Mouse (Mus musculus) heart, embryonic 13.5 days (tissue): ENCODE data around the gene Iqgap1. TPM values are rescaled to one million over a fixed set of nuclear protein-coding genes. Genes with fewer than 3 reads are reported as not detected.

ENCODE experiments used
- ATAC-seq: fragments of 200-750 bp; cut with Nextera tagmentation; 2 replicates; pipeline ENCODE4 v1.8.0; 2017; ENCODE audit warnings: moderate TSS enrichment; ENCODE audit not compliant: insufficient number of reproducible peaks, low FRiP score, low TSS enrichment; ENCODE audit errors: extremely low read depth
- H3K27ac ChIP-seq: fragments of 300-500 bp; sonication (generic); replicated peaks from 2 replicates; pipeline ENCODE4 v1.5.1; 2015; ENCODE audit warnings: moderate library complexity, mild to moderate bottlenecking, inconsistent platforms
- H3K27me3 ChIP-seq: fragments of 300-500 bp; sonication (generic); replicated peaks from 2 replicates; pipeline ENCODE4 v1.6.1; 2015; ENCODE audit warnings: mild to moderate bottlenecking, inconsistent platforms
- H3K36me3 ChIP-seq: fragments of 300-500 bp; sonication (generic); 2 replicates; pipeline ENCODE4 v1.6.1; 2015; ENCODE audit warnings: mild to moderate bottlenecking, inconsistent platforms
- H3K4me1 ChIP-seq: fragments of 300-500 bp; sonication (generic); 2 replicates; pipeline ENCODE4 v1.6.1; 2015; ENCODE audit warnings: inconsistent platforms
- H3K4me2 ChIP-seq: fragments of 300-500 bp; sonication (generic); 2 replicates; pipeline ENCODE4 v1.6.1; 2015; ENCODE audit warnings: inconsistent platforms, mild to moderate bottlenecking, moderate library complexity
- H3K4me3 ChIP-seq: fragments of 300-500 bp; sonication (generic); 2 replicates; pipeline ENCODE4 v1.5.1; 2015; ENCODE audit warnings: moderate library complexity, mild to moderate bottlenecking, inconsistent platforms
- H3K9ac ChIP-seq: fragments of 300-500 bp; sonication (generic); 2 replicates; pipeline ENCODE4 v1.6.1; 2015; ENCODE audit warnings: inconsistent platforms, mild to moderate bottlenecking, moderate library complexity
- H3K9me3 ChIP-seq: fragments of 300-500 bp; sonication (generic); 2 replicates; pipeline ENCODE4 v1.6.1; 2016; ENCODE audit warnings: inconsistent platforms
- WGBS: fragments of 180-500 bp; shearing (Covaris S2); methylation state at CpG from one replicate; pipeline ENCODE4 v1.1.7; 2015; ENCODE audit warnings: mixed read lengths; 5-methylcytosine and 5-hydroxymethylcytosine counted together
- polyA plus RNA-seq: library from polyadenylated mRNA; unstranded; fragments of >200 nt; fragmentation: Nextera tagmentation; extraction: Ambion mirVana; gene quantifications from 2 replicates; pipeline ENCODE4 v1.2.1, GENCODE M21; 2015

Gene Iqgap1
- 28.0 and 28.9 TPM in 2 replicates for polyA plus RNA-seq

- H3K4me2 ChIP-seq = no peak within 1 kb of the TSS
- H3K9ac ChIP-seq = no peak within 1 kb of the TSS
- no peak within 1 kb of the TSS for H3K27ac ChIP-seq
- 70% methylated on average over 11 of the region's 11 CpGs for WGBS
- peaks cover 19% of the 10 kb centered on the region for H3K4me1 ChIP-seq
- no peaks in the 10 kb centered on the region for H3K9me3 ChIP-seq
- no peaks in the 10 kb centered on the region for H3K36me3 ChIP-seq
- H3K4me3 ChIP-seq = no peak within 1 kb of the TSS
- ATAC-seq = no peak
- no peaks in the 10 kb centered on the region for H3K27me3 ChIP-seq
These were observed at the start of gene Iqgap1 for GRCm38 (mm10) chr7:80825843-80826403. Gene Iqgap1, minus strand, starts transcription at chr7:80825974.

GRCm38 (mm10) chr7:80873631-80874030 lies 47.9 kb upstream of the Iqgap1 start:
- peaks cover 7% of the 10 kb centered on the region; the same call in 1 of the 2 replicates for H3K27me3 ChIP-seq
- no peaks in the 10 kb centered on the region for H3K9me3 ChIP-seq
- H3K9ac ChIP-seq = no peak overlapping the region
- peaks cover 97% of the 10 kb centered on the region for H3K36me3 ChIP-seq
- ATAC-seq = no peak
- no peaks in the 10 kb centered on the region; the same call in 1 of the 2 replicates for H3K4me1 ChIP-seq
- 86% methylated on average over 2 of the region's 2 CpGs for WGBS
- no peak overlapping the region for H3K4me2 ChIP-seq
- H3K4me3 ChIP-seq = no peak overlapping the region
- no peak overlapping the region for H3K27ac ChIP-seq

GRCm38 (mm10) chr7:80873038-80873437 lies 47.3 kb upstream of the Iqgap1 start:
- ATAC-seq = no peak; the same call in 1 of the 2 replicates
- H3K4me1 ChIP-seq = no peaks in the 10 kb centered on the region; the same call in 1 of the 2 replicates
- peaks cover 99% of the 10 kb centered on the region for H3K36me3 ChIP-seq
- no peak overlapping the region for H3K9ac ChIP-seq
- WGBS = 83% methylated on average over 5 of the region's 5 CpGs
- H3K4me2 ChIP-seq = no peak overlapping the region
- no peak overlapping the region for H3K27ac ChIP-seq
- H3K9me3 ChIP-seq = no peaks in the 10 kb centered on the region
- H3K27me3 ChIP-seq = peaks cover 7% of the 10 kb centered on the region; the same call in 1 of the 2 replicates
- H3K4me3 ChIP-seq = no peak overlapping the region

GRCm38 (mm10) chr7:80868686-80869085 lies 42.9 kb upstream of the Iqgap1 start:
- WGBS = 77% methylated on average over 2 of the region's 2 CpGs
- no peak overlapping the region for H3K27ac ChIP-seq
- ATAC-seq = no peak
- H3K9me3 ChIP-seq = no peaks in the 10 kb centered on the region; the same call in 1 of the 2 replicates
- H3K9ac ChIP-seq = no peak overlapping the region
- peaks cover 99% of the 10 kb centered on the region for H3K36me3 ChIP-seq
- no peak overlapping the region for H3K4me2 ChIP-seq
- H3K4me1 ChIP-seq = peaks cover 33% of the 10 kb centered on the region
- no peaks in the 10 kb centered on the region for H3K27me3 ChIP-seq
- no peak overlapping the region for H3K4me3 ChIP-seq

- peaks cover 52% of the 10 kb centered on the region for H3K4me1 ChIP-seq
- no peaks in the 10 kb centered on the region for H3K27me3 ChIP-seq
- 61% methylated on average over 7 of the region's 7 CpGs for WGBS
- no peak overlapping the region for H3K27ac ChIP-seq
- no peaks in the 10 kb centered on the region; the same call in 1 of the 2 replicates for H3K9me3 ChIP-seq
- no peak overlapping the region for H3K4me3 ChIP-seq
- ATAC-seq = no peak
- no peak overlapping the region for H3K4me2 ChIP-seq
- H3K9ac ChIP-seq = peak overlapping the region; percentile 24; the same call in 1 of the 2 replicates
- H3K36me3 ChIP-seq = peaks cover 86% of the 10 kb centered on the region
These were observed 40.9 kb upstream of the Iqgap1 start for GRCm38 (mm10) chr7:80866514-80867147.

GRCm38 (mm10) chr7:80865521-80865920 lies 39.7 kb upstream of the Iqgap1 start:
- 82% methylated on average over 7 of the region's 7 CpGs for WGBS
- H3K4me2 ChIP-seq = peak overlapping the region; percentile 26
- H3K9ac ChIP-seq = no peak overlapping the region
- H3K4me1 ChIP-seq = peaks cover 55% of the 10 kb centered on the region
- no peaks in the 10 kb centered on the region for H3K27me3 ChIP-seq
- H3K9me3 ChIP-seq = no peaks in the 10 kb centered on the region; the same call in 1 of the 2 replicates
- peak overlapping the region; percentile 73 for H3K27ac ChIP-seq
- ATAC-seq = no peak
- peaks cover 75% of the 10 kb centered on the region for H3K36me3 ChIP-seq
- no peak overlapping the region for H3K4me3 ChIP-seq

- no peaks in the 10 kb centered on the region for H3K27me3 ChIP-seq
- peak overlapping the region; percentile 26 for H3K4me2 ChIP-seq
- no peak overlapping the region for H3K9ac ChIP-seq
- H3K36me3 ChIP-seq = peaks cover 68% of the 10 kb centered on the region
- peaks cover 58% of the 10 kb centered on the region for H3K4me1 ChIP-seq
- no peak overlapping the region for H3K4me3 ChIP-seq
- H3K9me3 ChIP-seq = no peaks in the 10 kb centered on the region; the same call in 1 of the 2 replicates
- 54% methylated on average over 8 of the region's 8 CpGs for WGBS
- ATAC-seq = no peak
- H3K27ac ChIP-seq = peak overlapping the region; percentile 73
These were observed 39.1 kb upstream of the Iqgap1 start for GRCm38 (mm10) chr7:80864831-80865230.

GRCm38 (mm10) chr7:80864151-80864550 lies 38.4 kb upstream of the Iqgap1 start:
- Histone ChIP-seq H3K4me3 (no peak overlapping the region), H3K9ac (no peak overlapping the region; the same call in 1 of the 2 replicates), H3K9me3 (no peaks in the 10 kb centered on the region; the same call in 1 of the 2 replicates), H3K36me3 (peaks cover 61% of the 10 kb centered on the region), H3K4me1 (peaks cover 59% of the 10 kb centered on the region), H3K4me2 (peak overlapping the region; percentile 27), H3K27me3 (no peaks in the 10 kb centered on the region), H3K27ac (peak overlapping the region; percentile 73)
- 74% methylated on average over 1 of the region's 1 CpGs for WGBS
- ATAC-seq = no peak

GRCm38 (mm10) chr7:80863520-80863919 lies 37.7 kb upstream of the Iqgap1 start:
- Histone ChIP-seq H3K4me1 (peaks cover 59% of the 10 kb centered on the region), H3K4me3 (no peak overlapping the region; the same call in 1 of the 2 replicates), H3K9me3 (no peaks in the 10 kb centered on the region; the same call in 1 of the 2 replicates), H3K27me3 (no peaks in the 10 kb centered on the region), H3K36me3 (peaks cover 55% of the 10 kb centered on the region), H3K27ac (peak overlapping the region; percentile 73), H3K4me2 (peak overlapping the region; percentile 27), H3K9ac (peak overlapping the region; percentile 63)
- WGBS = 85% methylated on average over 5 of the region's 5 CpGs
- ATAC-seq = no peak

- Histone ChIP-seq H3K4me3 (no peak overlapping the region), H3K27me3 (no peaks in the 10 kb centered on the region), H3K27ac (no peak overlapping the region), H3K9ac (no peak overlapping the region), H3K9me3 (no peaks in the 10 kb centered on the region; the same call in 1 of the 2 replicates), H3K36me3 (peaks cover 44% of the 10 kb centered on the region), H3K4me2 (peak overlapping the region; percentile 74; the same call in 1 of the 2 replicates), H3K4me1 (peaks cover 59% of the 10 kb centered on the region)
- WGBS = 86% methylated on average over 2 of the region's 2 CpGs
- ATAC-seq = no peak
These were observed 36.7 kb upstream of the Iqgap1 start for GRCm38 (mm10) chr7:80862475-80862874.

- peak; percentile 92 for ATAC-seq
- 2% methylated on average over 40 of the region's 40 CpGs for WGBS
- H3K4me3 ChIP-seq = peak within 1 kb of the TSS; percentile 90
These were observed 35.0 kb upstream of the Iqgap1 start, which contains the start of gene Zscan2 for GRCm38 (mm10) chr7:80860729-80861274. Gene Zscan2, plus strand, starts transcription at chr7:80860920.

More at GRCm38 (mm10) chr7:80860729-80861274, 35.0 kb upstream of the Iqgap1 start, which contains the start of gene Zscan2:
- H3K9ac ChIP-seq = peak within 1 kb of the TSS; percentile 96
- H3K4me2 ChIP-seq = peak within 1 kb of the TSS; percentile 74
- H3K4me1 ChIP-seq = peaks cover 46% of the 10 kb centered on the region
- H3K9me3 ChIP-seq = no peaks in the 10 kb centered on the region; the same call in 1 of the 2 replicates
- H3K36me3 ChIP-seq = peaks cover 28% of the 10 kb centered on the region
- no peaks in the 10 kb centered on the region for H3K27me3 ChIP-seq
- H3K27ac ChIP-seq = peak within 1 kb of the TSS; percentile 91
